25 mouse cellular contexts compared by ENCODE assay signal in genomic region chr12:53801831-53802230, GRCm38 (mm10).
DNase-seq lines count a peak whose midpoint lies in the region; ATAC-seq lines count a peak whose summit lies in the region.
"Had no signal": no experiment of that assay in that cellular context is flagged by ENCODE, and none has a peak within 500 bp of the region (broad histone marks: within the 10 kb centered on the region; RNA-seq: fewer than 3 reads in every experiment).

No protein-coding gene starts in this region.

- H3K27me3 ChIP-seq in embryonic facial prominence, embryonic 14.5 days (replicated peaks; ENCODE audit: control insufficient read depth, insufficient read depth, low read length), result no peaks in the 10 kb centered on the region
- H3K27me3 ChIP-seq: embryonic facial prominence, embryonic 12.5 days; forebrain, embryonic 13.5 days; heart, embryonic 15.5 days; hindbrain, embryonic 15.5 days had no signal

- peak; percentile 10 for DNase-seq in gastrocnemius, postnatal 10 days
- no peak for DNase-seq in gastrocnemius, postnatal 25 days
- peak; percentile 66 for DNase-seq in embryonic facial prominence, embryonic 14.5 days (ENCODE audit: low spot score)
- peak; percentile 28 to 57 for DNase-seq in layer of hippocampus, adult 8-10 months (ENCODE audit: low spot score in 2 of 2)
- DNase-seq in right cerebral cortex, postnatal 10 days (ENCODE audit: low spot score in 2 of 2), result peak; percentile 60 to 61
- no peak for DNase-seq in lung, postnatal 25 days (ENCODE audit: low spot score)
- DNase-seq in thymus, postnatal 10 days (ENCODE audit: low spot score in 2 of 2), result no peak
- DNase-seq in c-Kit-positive CD71-positive TER-119-positive erythroid progenitor cells, embryonic 14.5 days (ENCODE audit: low spot score), result no peak
- DNase-seq: adrenal gland, postnatal 25 days; cerebellum, adult 11-12 months; cerebellum, postnatal 10 days; gastrocnemius, postnatal 36 days; heart, postnatal 4 days; kidney, adult 2 months; liver; thymus, adult 2 months had no signal

- 0 out of 2 replicates have a peak, but pooled peaks cover 4% of the 10 kb centered on the region for H3K4me1 ChIP-seq in embryonic facial prominence, embryonic 14.5 days (ENCODE audit: control insufficient read depth, insufficient read depth, low read length)
- H3K4me1 ChIP-seq: embryonic facial prominence, embryonic 12.5 days; heart, embryonic 15.5 days had no signal

- no peak overlapping the region for H3K4me3 ChIP-seq in embryonic facial prominence, embryonic 14.5 days (ENCODE audit: low read depth, low read length)
- H3K4me3 ChIP-seq: embryonic facial prominence, embryonic 12.5 days; forebrain, embryonic 13.5 days; heart, embryonic 15.5 days; hindbrain, embryonic 15.5 days; limb, embryonic 10.5 days; midbrain, embryonic 10.5 days had no signal

- 56% methylated on average over 6 of the region's 6 CpGs for WGBS in embryonic facial prominence, embryonic 14.5 days

- H3K27ac ChIP-seq in embryonic facial prominence, embryonic 14.5 days (replicated peaks; ENCODE audit: low read depth, low read length), result no peak overlapping the region
- H3K27ac ChIP-seq: embryonic facial prominence, embryonic 12.5 days; forebrain, embryonic 13.5 days; heart, embryonic 15.5 days; hindbrain, embryonic 15.5 days; kidney, postnatal 0 days; limb, embryonic 10.5 days; midbrain, embryonic 10.5 days; stomach, postnatal 0 days had no signal

- H3K4me2 ChIP-seq in embryonic facial prominence, embryonic 14.5 days (ENCODE audit: low read depth, low read length), result no peak overlapping the region
- H3K4me2 ChIP-seq: embryonic facial prominence, embryonic 12.5 days; forebrain, embryonic 13.5 days; heart, embryonic 15.5 days; hindbrain, embryonic 15.5 days had no signal

- no peak for ATAC-seq in embryonic facial prominence, embryonic 14.5 days (ENCODE audit: low read depth)
- ATAC-seq: forebrain, embryonic 13.5 days; lung, postnatal 0 days had no signal

- no peak overlapping the region for H3K9ac ChIP-seq in embryonic facial prominence, embryonic 14.5 days (ENCODE audit: low read depth, low read length)
- H3K9ac ChIP-seq: embryonic facial prominence, embryonic 12.5 days; forebrain, embryonic 13.5 days; heart, embryonic 15.5 days; hindbrain, embryonic 15.5 days had no signal

- H3K36me3 ChIP-seq in embryonic facial prominence, embryonic 14.5 days (ENCODE audit: control insufficient read depth, insufficient read depth, low read length), result no peaks in the 10 kb centered on the region
- H3K36me3 ChIP-seq: embryonic facial prominence, embryonic 12.5 days; heart, embryonic 15.5 days; hindbrain, embryonic 15.5 days; limb, embryonic 10.5 days; midbrain, embryonic 10.5 days had no signal

- no peaks in the 10 kb centered on the region for H3K9me3 ChIP-seq in embryonic facial prominence, embryonic 14.5 days (ENCODE audit: control insufficient read depth, low read length)
- H3K9me3 ChIP-seq: embryonic facial prominence, embryonic 12.5 days; forebrain, embryonic 13.5 days; heart, embryonic 15.5 days; hindbrain, embryonic 15.5 days; limb, embryonic 10.5 days; midbrain, embryonic 10.5 days had no signal

Comparison
In these comparisons a context has a peak if more than half of its experiments do, and no peak if none do; other contexts are left out.
1. DNase-seq: peak in gastrocnemius, postnatal 10 days (single experiment), embryonic facial prominence, embryonic 14.5 days (single experiment), layer of hippocampus, adult 8-10 months (2 of 2) and right cerebral cortex, postnatal 10 days (2 of 2); none in gastrocnemius, postnatal 25 days (single experiment), lung, postnatal 25 days (single experiment), thymus, postnatal 10 days (0 of 2) and c-Kit-positive CD71-positive TER-119-positive erythroid progenitor cells, embryonic 14.5 days (single experiment).